Mouse (Mus musculus) MEL-GATA-1-ER (cell line): Measurements from ENCODE around the gene Zfp426.

Experiments used
- DNase-seq: peaks from one replicate; pipeline ENCODE4 v3.0.0-alpha.2; 2012; ENCODE audit warnings: low read depth; ENCODE audit errors: extremely low read depth

Zfp426 gene

DNA sequence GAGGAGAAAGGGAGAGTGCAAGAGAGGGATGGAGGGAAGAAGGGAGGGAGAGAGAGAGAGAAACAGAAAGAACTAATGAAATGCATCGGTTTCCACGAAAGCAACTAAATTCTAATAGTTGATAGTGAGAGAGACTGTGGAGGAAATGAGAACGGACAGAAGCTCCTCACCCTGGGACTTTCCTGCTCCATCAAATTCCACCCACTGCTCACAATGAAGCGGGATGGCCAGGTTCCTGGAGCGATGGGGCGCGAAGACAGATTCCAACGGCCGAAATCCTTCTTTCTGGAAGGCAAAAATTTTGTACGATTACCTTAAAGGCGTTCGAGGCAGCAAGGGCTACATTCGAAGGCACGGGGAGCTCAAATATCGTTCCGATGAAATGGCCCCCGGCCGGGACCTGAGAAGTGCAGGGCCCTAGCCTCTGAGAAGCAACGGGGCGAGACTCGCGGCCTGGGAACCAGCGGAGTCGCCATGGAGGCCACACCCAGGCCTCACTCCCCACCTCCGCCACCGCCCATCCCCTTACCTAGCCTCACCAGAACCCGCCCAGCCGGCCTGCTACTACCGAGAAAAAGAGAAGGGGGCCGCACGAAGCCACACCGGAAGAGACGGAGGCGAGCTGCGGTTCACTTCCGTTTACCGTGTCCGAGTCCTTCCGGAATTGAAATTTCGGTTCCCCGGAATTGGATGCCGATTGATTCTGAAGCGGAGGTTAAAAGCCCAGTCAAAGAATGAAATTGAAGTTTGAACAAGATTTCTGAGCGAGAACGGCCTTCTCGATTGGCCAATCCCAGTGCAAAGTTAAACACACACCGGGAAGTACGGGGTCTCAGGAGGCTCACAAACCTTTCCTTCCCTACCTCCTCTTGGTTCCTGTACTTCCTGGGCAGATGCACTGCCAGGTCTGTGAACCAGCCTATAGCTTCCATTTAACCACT, 32.9 kb downstream of the Zfp426 start, which contains the start of gene Zfp26:
TSS of gene Zfp26 (minus strand) at position 786 of the 941 bp plus-strand sequence.
- peak; percentile 86 for DNase-seq

DNA sequence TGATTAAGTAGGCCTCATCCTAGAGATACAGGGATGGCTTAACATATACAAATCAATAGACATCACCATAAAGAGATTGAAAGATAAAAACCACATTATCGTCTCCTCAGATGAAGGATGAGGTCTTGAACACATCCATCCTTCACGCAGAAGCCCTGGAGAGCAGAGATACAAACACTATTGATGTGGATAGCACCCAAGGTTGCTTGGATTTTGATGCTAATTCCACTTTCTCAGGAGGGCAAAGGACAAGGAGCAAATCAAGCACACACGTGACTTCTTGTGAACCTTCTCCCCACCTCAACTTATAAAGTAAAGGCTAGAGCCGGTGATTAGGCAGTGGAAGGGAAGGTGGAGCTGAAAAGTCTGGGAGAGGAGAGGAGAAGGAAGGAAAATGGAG, 38.9 kb downstream of the Zfp426 start:
- DNase-seq, result no peak

DNA sequence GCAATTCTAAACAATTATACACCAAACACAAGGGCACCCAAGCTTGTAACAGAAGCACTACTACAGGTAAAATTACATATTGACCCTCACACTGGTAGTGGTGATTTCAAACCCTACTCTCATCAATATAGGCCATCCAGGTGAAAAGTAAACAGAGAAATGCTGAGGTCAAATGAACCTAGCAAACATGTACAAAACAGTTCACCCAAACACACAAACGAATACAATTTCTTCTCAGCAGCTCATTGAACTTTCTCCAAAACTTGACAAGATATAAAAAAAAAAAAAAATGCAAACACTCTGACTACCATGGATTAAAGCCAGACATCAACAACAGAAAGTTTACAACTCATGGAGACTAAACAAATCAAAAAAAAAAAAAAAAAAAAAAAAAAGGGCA, 41.1 kb downstream of the Zfp426 start:
- DNase-seq, result no peak

DNA sequence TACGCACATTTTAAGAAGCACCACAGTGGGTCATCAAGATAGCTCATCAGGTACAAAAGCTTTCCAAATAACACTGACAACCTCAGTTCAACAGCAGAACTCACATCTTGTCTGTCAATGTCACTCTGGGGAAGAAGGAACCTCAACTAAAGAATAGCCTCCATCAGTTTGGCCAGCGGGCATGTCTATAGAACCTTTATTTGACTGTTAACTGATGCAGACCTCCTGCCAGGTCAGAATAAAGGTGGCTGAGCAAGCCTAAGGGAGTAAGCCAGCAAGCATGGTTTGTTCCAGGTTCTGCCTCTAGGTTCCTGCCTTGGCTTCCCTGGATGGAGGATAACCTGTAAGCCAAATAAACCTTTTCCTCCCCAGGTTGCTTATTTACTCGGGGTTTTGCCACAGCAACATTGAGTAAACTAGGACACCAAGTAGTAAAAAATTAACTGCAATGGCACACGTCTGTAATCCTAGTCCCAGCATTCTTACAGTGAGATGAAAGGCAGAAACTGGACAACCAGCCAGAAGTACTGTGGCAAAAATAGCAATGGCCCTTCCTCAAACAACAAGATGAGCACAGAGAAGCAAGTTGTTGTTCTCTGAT, 49.3 kb downstream of the Zfp426 start:
- no peak for DNase-seq

DNA sequence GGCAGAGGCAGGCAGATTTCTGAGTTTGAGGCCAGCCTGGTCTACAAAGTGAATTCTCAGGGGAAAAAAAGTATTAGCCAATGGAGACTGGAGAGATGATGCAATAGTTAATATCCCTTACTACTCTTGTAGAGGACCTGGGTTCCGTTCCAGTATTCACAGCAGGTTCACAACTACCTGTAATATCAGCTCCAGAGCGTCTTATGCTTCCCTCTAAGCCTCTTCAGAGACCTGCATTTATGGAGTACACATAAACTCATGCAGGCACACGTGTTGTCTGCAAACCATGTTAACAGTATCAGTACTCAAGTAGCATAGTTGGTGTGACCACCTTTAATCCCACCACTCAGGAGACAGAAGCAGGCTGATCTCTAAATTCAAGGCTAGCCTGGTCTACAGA, 62.5 kb downstream of the Zfp426 start:
- DNase-seq, result no peak
